Mouse (Mus musculus): ENCODE measurements at regions not wholly inside any gene's neighbourhood (a gene's known extent, or its start where the extent isn't known, plus 50 kb on each side); places are given as distances from the start of the nearest gene placed in this dataset.

- ATAC-seq (replicated peaks; ENCODE audit: insufficient number of reproducible peaks, low FRiP score, low TSS enrichment, low read depth) (no peak), DNase-seq (ENCODE audit: low spot score) (no peak)
- H3K9ac ChIP-seq (replicated peaks; ENCODE audit: low read length), result no peak overlapping the region
- H3K9me3 ChIP-seq (replicated peaks; ENCODE audit: control insufficient read depth, low read length), result no peaks in the 10 kb centered on the region
- no peaks in the 10 kb centered on the region for H3K27me3 ChIP-seq (ENCODE audit: control insufficient read depth, insufficient read depth, low read length)
- H3K4me2 ChIP-seq (ENCODE audit: low read depth, low read length), result no peak overlapping the region
- no peaks in the 10 kb centered on the region for H3K36me3 ChIP-seq (replicated peaks; ENCODE audit: control insufficient read depth, insufficient read depth, low read depth, low read length)
- H3K27ac ChIP-seq (replicated peaks; ENCODE audit: low read depth, low read length), result no peak overlapping the region
- no peak overlapping the region for H3K4me3 ChIP-seq (ENCODE audit: low read depth, low read length)
- peaks cover 3% of the 10 kb centered on the region for H3K4me1 ChIP-seq (ENCODE audit: control insufficient read depth, insufficient read depth, low read length)
- WGBS, result 89% methylated on average over 2 of the region's 2 CpGs
These were observed 160.3 kb downstream of the En1 start for GRCm38 (mm10) chr1:120762498-120762897.

DNA sequence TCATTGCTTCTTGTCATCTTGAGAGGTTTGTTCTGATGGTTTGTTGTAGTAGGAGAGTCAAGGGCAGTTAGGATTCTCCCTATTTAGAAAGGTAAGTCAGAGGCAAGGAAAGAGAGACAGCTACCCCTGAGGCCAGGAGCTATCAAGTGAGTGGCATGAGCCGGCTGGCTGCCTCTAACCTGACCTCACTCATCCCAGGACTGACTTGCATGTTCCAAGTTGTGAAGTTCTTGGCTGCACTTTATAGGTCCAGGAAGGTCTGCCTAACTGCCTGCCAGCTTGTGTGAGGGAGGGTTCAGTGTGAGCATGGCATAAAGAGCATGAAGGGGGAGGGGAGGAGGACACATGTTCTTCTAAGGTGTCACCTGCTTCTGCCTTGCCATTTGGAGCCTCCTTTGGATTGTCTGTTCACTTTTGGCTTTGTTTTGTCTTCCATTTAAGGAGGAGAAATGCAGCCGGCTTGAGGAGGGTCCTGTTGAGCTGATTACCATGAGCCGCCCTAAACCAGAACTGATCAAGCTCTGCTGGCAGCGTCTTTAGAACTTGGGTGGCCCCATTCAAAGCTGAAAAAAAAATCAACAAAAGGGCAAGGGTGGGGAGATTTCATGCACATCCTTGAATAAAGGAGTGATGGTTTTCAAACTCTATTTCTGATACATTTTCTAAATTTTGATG lies 160.8 kb downstream of the En1 start:
- Histone ChIP-seq H3K27me3 (ENCODE audit: control insufficient read depth, insufficient read depth, low read length) (no peaks in the 10 kb centered on the region), H3K9me3 (replicated peaks; ENCODE audit: control insufficient read depth, low read length) (no peaks in the 10 kb centered on the region), H3K4me3 (ENCODE audit: low read depth, low read length) (no peak overlapping the region), H3K27ac (replicated peaks; ENCODE audit: low read depth, low read length) (no peak overlapping the region), H3K36me3 (replicated peaks; ENCODE audit: control insufficient read depth, insufficient read depth, low read depth, low read length) (no peaks in the 10 kb centered on the region), H3K4me1 (ENCODE audit: control insufficient read depth, insufficient read depth, low read length) (no peaks in the 10 kb centered on the region; the same call in 1 of the 2 replicates), H3K9ac (replicated peaks; ENCODE audit: low read length) (no peak overlapping the region), H3K4me2 (ENCODE audit: low read depth, low read length) (no peak overlapping the region)
- 64% methylated on average over 4 of the region's 4 CpGs for WGBS
- DNase-seq (ENCODE audit: low spot score), result no peak
- no peak for ATAC-seq (replicated peaks; ENCODE audit: insufficient number of reproducible peaks, low FRiP score, low TSS enrichment, low read depth)

- Histone ChIP-seq H3K36me3 (replicated peaks; ENCODE audit: control insufficient read depth, insufficient read depth, low read depth, low read length) (no peaks in the 10 kb centered on the region), H3K4me2 (ENCODE audit: low read depth, low read length) (no peak overlapping the region), H3K9ac (replicated peaks; ENCODE audit: low read length) (no peak overlapping the region), H3K9me3 (replicated peaks; ENCODE audit: control insufficient read depth, low read length) (no peaks in the 10 kb centered on the region), H3K4me1 (ENCODE audit: control insufficient read depth, insufficient read depth, low read length) (no peaks in the 10 kb centered on the region), H3K4me3 (ENCODE audit: low read depth, low read length) (no peak overlapping the region), H3K27me3 (ENCODE audit: control insufficient read depth, insufficient read depth, low read length) (no peaks in the 10 kb centered on the region), H3K27ac (replicated peaks; ENCODE audit: low read depth, low read length) (no peak overlapping the region)
- WGBS, result 59% methylated on average over 2 of the region's 2 CpGs
- DNase-seq (ENCODE audit: low spot score) (no peak), ATAC-seq (replicated peaks; ENCODE audit: insufficient number of reproducible peaks, low FRiP score, low TSS enrichment, low read depth) (no peak)
These were observed 164.8 kb downstream of the En1 start for GRCm38 (mm10) chr1:120767054-120767453.

DNA sequence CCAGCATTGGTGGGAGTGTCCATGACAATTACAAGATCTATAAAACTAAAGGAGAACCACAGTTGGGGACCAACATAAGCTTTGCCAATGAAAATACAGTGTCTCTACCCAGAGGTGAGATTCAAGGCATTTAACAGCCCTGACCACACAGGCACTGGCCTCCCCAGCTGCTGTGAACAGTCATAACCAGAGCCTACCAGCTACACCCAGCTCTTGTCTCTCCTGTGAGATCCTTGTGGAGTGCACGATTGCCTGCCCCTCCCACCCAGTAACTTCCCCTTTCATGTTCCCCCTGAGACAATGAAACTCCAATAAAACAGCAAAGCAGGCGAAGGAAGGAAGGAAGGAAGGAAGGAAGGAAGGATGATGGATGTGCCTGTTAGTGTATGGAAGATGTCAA lies 169.1 kb downstream of the En1 start:
- no peaks in the 10 kb centered on the region for H3K4me1 ChIP-seq (ENCODE audit: control insufficient read depth, insufficient read depth, low read length)
- H3K4me3 ChIP-seq (ENCODE audit: low read depth, low read length), result no peak overlapping the region
- no peak for DNase-seq (ENCODE audit: low spot score)
- H3K27ac ChIP-seq (replicated peaks; ENCODE audit: low read depth, low read length), result no peak overlapping the region
- H3K36me3 ChIP-seq (replicated peaks; ENCODE audit: control insufficient read depth, insufficient read depth, low read depth, low read length), result no peaks in the 10 kb centered on the region
- no peaks in the 10 kb centered on the region for H3K27me3 ChIP-seq (ENCODE audit: control insufficient read depth, insufficient read depth, low read length)
- no peak overlapping the region for H3K4me2 ChIP-seq (ENCODE audit: low read depth, low read length)
- H3K9me3 ChIP-seq (replicated peaks; ENCODE audit: control insufficient read depth, low read length), result no peaks in the 10 kb centered on the region
- 73% methylated on average over 2 of the region's 2 CpGs for WGBS
- no peak overlapping the region for H3K9ac ChIP-seq (replicated peaks; ENCODE audit: low read length)
- ATAC-seq (replicated peaks; ENCODE audit: insufficient number of reproducible peaks, low FRiP score, low TSS enrichment, low read depth), result no peak

GRCm38 (mm10) chr1:120776906-120777305 lies 174.7 kb downstream of the En1 start:
- no peaks in the 10 kb centered on the region for H3K27me3 ChIP-seq (ENCODE audit: control insufficient read depth, insufficient read depth, low read length)
- H3K9ac ChIP-seq (replicated peaks; ENCODE audit: low read length), result no peak overlapping the region
- no peaks in the 10 kb centered on the region for H3K4me1 ChIP-seq (ENCODE audit: control insufficient read depth, insufficient read depth, low read length)
- H3K4me3 ChIP-seq (ENCODE audit: low read depth, low read length), result no peak overlapping the region
- ATAC-seq (replicated peaks; ENCODE audit: insufficient number of reproducible peaks, low FRiP score, low TSS enrichment, low read depth), result no peak
- H3K36me3 ChIP-seq (replicated peaks; ENCODE audit: control insufficient read depth, insufficient read depth, low read depth, low read length), result no peaks in the 10 kb centered on the region
- no peak for DNase-seq (ENCODE audit: low spot score)
- WGBS, result 88% methylated on average over 2 of the region's 2 CpGs
- H3K4me2 ChIP-seq (ENCODE audit: low read depth, low read length), result no peak overlapping the region
- H3K27ac ChIP-seq (replicated peaks; ENCODE audit: low read depth, low read length), result no peak overlapping the region
- H3K9me3 ChIP-seq (replicated peaks; ENCODE audit: control insufficient read depth, low read length), result no peaks in the 10 kb centered on the region

- no peak overlapping the region for H3K4me3 ChIP-seq (ENCODE audit: low read depth, low read length)
- WGBS, result 91% methylated on average over 2 of the region's 2 CpGs
- DNase-seq (ENCODE audit: low spot score), result no peak
- H3K4me2 ChIP-seq (ENCODE audit: low read depth, low read length), result no peak overlapping the region
- no peaks in the 10 kb centered on the region for H3K36me3 ChIP-seq (replicated peaks; ENCODE audit: control insufficient read depth, insufficient read depth, low read depth, low read length)
- no peaks in the 10 kb centered on the region for H3K27me3 ChIP-seq (ENCODE audit: control insufficient read depth, insufficient read depth, low read length)
- no peak overlapping the region for H3K27ac ChIP-seq (replicated peaks; ENCODE audit: low read depth, low read length)
- ATAC-seq (replicated peaks; ENCODE audit: insufficient number of reproducible peaks, low FRiP score, low TSS enrichment, low read depth), result no peak
- H3K4me1 ChIP-seq (ENCODE audit: control insufficient read depth, insufficient read depth, low read length), result no peaks in the 10 kb centered on the region
- no peaks in the 10 kb centered on the region for H3K9me3 ChIP-seq (replicated peaks; ENCODE audit: control insufficient read depth, low read length)
- no peak overlapping the region for H3K9ac ChIP-seq (replicated peaks; ENCODE audit: low read length)
These were observed 175.2 kb downstream of the En1 start for GRCm38 (mm10) chr1:120777468-120777867.

GRCm38 (mm10) chr1:120795245-120795644 lies 193.0 kb downstream of the En1 start:
- Histone ChIP-seq H3K4me1 (ENCODE audit: control insufficient read depth, insufficient read depth, low read length) (no peaks in the 10 kb centered on the region), H3K4me2 (ENCODE audit: low read depth, low read length) (no peak overlapping the region), H3K27me3 (ENCODE audit: control insufficient read depth, insufficient read depth, low read length) (no peaks in the 10 kb centered on the region), H3K36me3 (replicated peaks; ENCODE audit: control insufficient read depth, insufficient read depth, low read depth, low read length) (no peaks in the 10 kb centered on the region), H3K4me3 (ENCODE audit: low read depth, low read length) (no peak overlapping the region), H3K27ac (replicated peaks; ENCODE audit: low read depth, low read length) (no peak overlapping the region), H3K9ac (replicated peaks; ENCODE audit: low read length) (no peak overlapping the region), H3K9me3 (replicated peaks; ENCODE audit: control insufficient read depth, low read length) (no peaks in the 10 kb centered on the region)
- WGBS, result 60% methylated on average over 14 of the region's 14 CpGs
- no peak for ATAC-seq (replicated peaks; ENCODE audit: insufficient number of reproducible peaks, low FRiP score, low TSS enrichment, low read depth)
- peak; percentile 61 for DNase-seq (ENCODE audit: low spot score)

DNA sequence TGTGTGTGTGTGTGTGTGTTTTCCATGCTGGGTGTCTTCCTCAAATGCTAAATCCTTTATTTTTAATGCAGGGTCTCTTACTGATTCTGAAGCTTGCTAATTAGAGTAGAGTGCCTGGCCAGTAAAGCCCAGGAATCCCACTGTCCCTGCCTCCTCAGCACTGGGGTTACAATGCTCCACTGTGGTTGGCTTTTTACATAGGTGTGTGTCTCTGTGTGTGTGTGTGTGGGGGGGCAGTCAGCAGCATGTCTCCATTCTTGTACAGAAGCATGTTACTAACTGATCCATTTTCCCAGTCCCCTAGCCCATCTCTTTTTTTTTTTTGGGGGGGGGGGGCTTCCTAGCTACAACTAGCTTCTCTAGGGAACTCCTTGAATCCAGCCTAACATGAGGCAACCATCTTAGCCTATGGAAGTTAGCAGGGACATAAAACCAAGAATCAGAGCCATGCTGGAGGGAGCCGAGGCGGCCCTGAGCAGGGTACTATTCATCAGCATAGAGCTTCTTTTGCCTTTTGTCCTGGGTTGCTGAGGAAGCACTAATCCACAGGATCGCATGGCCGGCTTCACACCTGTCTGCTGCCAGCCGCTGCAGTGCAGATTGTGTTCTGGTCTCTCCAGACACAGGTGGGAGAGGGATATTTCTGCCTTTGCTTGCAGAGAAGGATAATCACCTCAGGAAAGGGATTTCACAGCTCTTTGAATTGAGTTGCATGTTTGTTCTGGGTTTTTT lies 199.2 kb downstream of the En1 start:
- H3K9me3 ChIP-seq (replicated peaks; ENCODE audit: control insufficient read depth, low read length), result no peaks in the 10 kb centered on the region
- 41% methylated on average over 5 of the region's 5 CpGs for WGBS
- no peak overlapping the region for H3K4me2 ChIP-seq (ENCODE audit: low read depth, low read length)
- DNase-seq (ENCODE audit: low spot score) (peak; percentile 11), ATAC-seq (replicated peaks; ENCODE audit: insufficient number of reproducible peaks, low FRiP score, low TSS enrichment, low read depth) (no peak)
- H3K36me3 ChIP-seq (replicated peaks; ENCODE audit: control insufficient read depth, insufficient read depth, low read depth, low read length), result no peaks in the 10 kb centered on the region
- H3K4me3 ChIP-seq (ENCODE audit: low read depth, low read length), result no peak overlapping the region
- no peaks in the 10 kb centered on the region for H3K4me1 ChIP-seq (ENCODE audit: control insufficient read depth, insufficient read depth, low read length)
- no peak overlapping the region for H3K9ac ChIP-seq (replicated peaks; ENCODE audit: low read length)
- H3K27me3 ChIP-seq (ENCODE audit: control insufficient read depth, insufficient read depth, low read length), result no peaks in the 10 kb centered on the region
- H3K27ac ChIP-seq (replicated peaks; ENCODE audit: low read depth, low read length), result no peak overlapping the region
